Mouse (Mus musculus) stomach, postnatal 0 days (tissue): ENCODE results near the gene Ccna2. TPM values are rescaled to one million over a fixed set of nuclear protein-coding genes. Genes with fewer than 3 reads are reported as not detected.
A peak's percentile ranks its signal among the peaks of the same experiment; 100 is the strongest.

Source experiments
- ATAC-seq: fragments of 200-750 bp; cut with Nextera tagmentation; 2 replicates; pipeline ENCODE4 v1.8.0; 2017; ENCODE audit not compliant: low FRiP score, low TSS enrichment
- DNase-seq: peaks from one replicate; pipeline ENCODE4 v3.0.0-alpha.2; 2016; ENCODE audit warnings: low spot score
- H3K27ac ChIP-seq: fragments of 300-500 bp; sonication (generic); replicated peaks from 2 replicates; pipeline ENCODE4 v1.5.1; 2014; ENCODE audit warnings: mild to moderate bottlenecking, control low read depth
- H3K27me3 ChIP-seq: fragments of 300-500 bp; sonication (generic); 2 replicates; pipeline ENCODE4 v1.6.1; 2014; ENCODE audit warnings: low read length; ENCODE audit not compliant: control insufficient read depth, insufficient read depth
- H3K36me3 ChIP-seq: fragments of 300-500 bp; sonication (generic); 2 replicates; pipeline ENCODE4 v1.6.1; 2014; ENCODE audit warnings: low read length, mixed read lengths; ENCODE audit not compliant: control insufficient read depth, insufficient read depth
- H3K4me1 ChIP-seq: fragments of 300-500 bp; sonication (generic); replicated peaks from 2 replicates; pipeline ENCODE4 v1.6.1; 2014; ENCODE audit warnings: antibody characterized with exemption; ENCODE audit not compliant: control insufficient read depth, insufficient read depth
- H3K4me2 ChIP-seq: fragments of 300-500 bp; sonication (generic); replicated peaks from 2 replicates; pipeline ENCODE4 v1.6.1; 2014; ENCODE audit warnings: low read depth, mild to moderate bottlenecking, control low read depth, moderate library complexity
- H3K4me3 ChIP-seq: fragments of 300-500 bp; sonication (generic); 2 replicates; pipeline ENCODE4 v1.5.1; 2014; ENCODE audit warnings: low read depth, low read length, control low read depth
- H3K9ac ChIP-seq: fragments of 300-500 bp; sonication (generic); 2 replicates; pipeline ENCODE4 v1.6.1; 2014; ENCODE audit warnings: mild to moderate bottlenecking, low read length, control low read depth, mixed read lengths
- H3K9me3 ChIP-seq: fragments of 300-500 bp; sonication (generic); 2 replicates; pipeline ENCODE4 v1.6.1; 2016; ENCODE audit warnings: low read length; ENCODE audit not compliant: control insufficient read depth
- CTCF ChIP-seq: IDR thresholded peaks from 2 replicates; pipeline ENCODE4 v1.5.1; 2016; ENCODE audit warnings: antibody characterized with exemption, low read depth, mild to moderate bottlenecking, moderate library complexity
- EP300 ChIP-seq: optimal IDR thresholded peaks from 2 replicates; pipeline ENCODE3; 2016; ENCODE audit warnings: antibody characterized with exemption
- WGBS: fragments of 180-500 bp; shearing (Covaris S2); extraction: QIAGEN DNeasy Blood & Tissue Kit; methylation state at CpG from one replicate; pipeline ENCODE4 v1.1.7; 2014; 5-methylcytosine and 5-hydroxymethylcytosine counted together
- polyA plus RNA-seq: library from polyadenylated mRNA; unstranded; fragments of >200 nt; fragmentation: Nextera tagmentation; extraction: Ambion mirVana; gene quantifications from 2 replicates; pipeline ENCODE4 v1.2.1, GENCODE M21; 2015

Gene Ccna2
- polyA plus RNA-seq, 1 experiment from 2014 or later, result 40.4 TPM

DNA sequence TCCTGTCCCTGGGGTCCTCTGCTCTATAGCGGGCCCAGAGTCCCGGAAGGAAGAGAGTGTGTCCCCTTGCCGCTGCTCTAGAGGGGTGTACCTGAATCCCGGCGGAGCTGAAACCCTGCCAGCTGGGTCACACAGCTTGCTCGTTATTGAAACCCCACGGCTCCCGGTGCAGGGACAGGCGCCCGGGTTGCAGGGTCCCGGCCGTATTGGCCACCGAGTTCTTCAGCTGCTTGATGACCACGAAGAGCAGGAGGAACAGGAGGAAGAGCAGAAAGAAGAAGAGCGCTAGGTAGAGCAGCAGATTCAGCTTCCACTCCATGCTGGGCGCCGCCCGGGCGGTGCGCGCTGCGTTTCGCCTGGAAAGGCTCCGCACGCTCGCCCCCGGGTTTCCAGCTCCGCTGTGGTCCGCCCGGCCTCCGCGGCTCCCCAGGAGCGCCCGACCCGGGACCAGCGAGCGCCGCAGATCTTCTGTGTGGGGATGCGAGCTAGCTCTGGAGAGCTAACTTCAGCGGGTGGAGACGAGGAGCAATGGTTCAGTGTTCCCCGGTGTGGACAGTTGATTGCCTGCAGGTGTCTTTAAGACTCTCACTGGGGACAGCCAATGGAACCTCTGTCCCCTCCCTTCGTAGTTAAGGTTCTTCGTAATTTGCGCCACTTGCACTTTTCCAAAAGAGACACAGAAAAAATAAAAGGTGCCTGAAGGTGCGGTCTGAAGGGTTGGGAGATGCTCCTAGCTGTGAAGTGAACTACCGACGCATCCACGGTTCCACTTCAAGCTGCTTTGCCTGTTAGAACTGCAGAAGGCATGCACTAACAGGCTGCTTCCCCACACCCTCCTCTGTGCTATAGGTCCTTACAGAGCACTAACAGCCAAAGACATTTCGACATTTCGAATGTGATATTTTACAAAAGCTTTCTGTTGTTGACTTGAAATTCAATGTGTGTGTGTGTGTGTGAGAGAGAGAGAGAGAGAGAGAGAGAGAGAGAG lies 50.6 kb downstream of the Ccna2 start, which contains the start of gene Gm11549:
Gm11549 (minus strand) TSS at position 741 of the 988 bp plus-strand sequence.
- peak within 1 kb of the TSS; percentile 35 for H3K9ac ChIP-seq
- H3K27ac ChIP-seq, result no peak within 1 kb of the TSS
- TF ChIP-seq EP300 (no peak), CTCF (no peak)
- no peaks in the 10 kb centered on the region; the same call in 1 of the 2 replicates for H3K4me1 ChIP-seq
- DNase-seq, result peak; percentile 28
- H3K4me3 ChIP-seq, result peak within 1 kb of the TSS; percentile 48
- peaks cover 2% of the 10 kb centered on the region; the same call in 1 of the 2 replicates for H3K27me3 ChIP-seq
- 1% methylated on average over 51 of the region's 51 CpGs for WGBS
- H3K36me3 ChIP-seq, result no peaks in the 10 kb centered on the region
- H3K9me3 ChIP-seq, result no peaks in the 10 kb centered on the region
- ATAC-seq, result 0 out of 2 replicates have a peak, but pooled peaks have one; percentile 35
- H3K4me2 ChIP-seq, result peak within 1 kb of the TSS; percentile 81

DNA sequence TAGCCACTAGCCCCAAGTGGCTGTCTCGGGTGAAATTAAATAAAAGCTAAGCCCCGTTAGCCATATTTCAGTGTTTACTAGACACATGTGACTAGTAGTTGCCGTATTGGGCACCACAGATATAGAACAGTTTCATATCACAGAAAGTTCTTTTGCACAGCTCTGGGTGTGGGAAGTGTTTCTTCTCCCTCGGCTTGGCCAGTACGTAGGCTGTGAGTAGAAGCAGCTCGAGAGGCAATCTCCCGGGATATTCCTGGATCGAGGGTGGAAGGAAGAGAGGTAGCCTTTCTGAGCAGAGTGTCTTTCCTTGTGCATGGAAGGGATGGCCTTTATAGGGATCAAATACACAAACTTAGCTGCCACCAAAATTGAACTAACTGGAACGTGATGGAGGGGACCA lies 55.8 kb downstream of the Ccna2 start:
- H3K27ac ChIP-seq, result no peak overlapping the region
- H3K4me3 ChIP-seq, result no peak overlapping the region
- H3K27me3 ChIP-seq, result peaks cover 2% of the 10 kb centered on the region; the same call in 1 of the 2 replicates
- no peak for ATAC-seq
- DNase-seq, result no peak
- no peaks in the 10 kb centered on the region for H3K9me3 ChIP-seq
- 90% methylated on average over 9 of the region's 9 CpGs for WGBS
- no peaks in the 10 kb centered on the region; the same call in 1 of the 2 replicates for H3K4me1 ChIP-seq
- no peaks in the 10 kb centered on the region for H3K36me3 ChIP-seq
- H3K4me2 ChIP-seq, result no peak overlapping the region
- no peak overlapping the region for H3K9ac ChIP-seq
- TF ChIP-seq EP300, result no peak

Other genes with a start within 250 kb of the Ccna2 start
- gene Anxa5, start 96.3 kb downstream of the Ccna2 start, polyA plus RNA-seq, result 168 and 186 TPM in 2 replicates
- gene 1810062G17Rik, start 96.2 kb downstream of the Ccna2 start, polyA plus RNA-seq, result 3.0 and 4.0 TPM in 2 replicates
- gene Gm11549, start 50.3 kb downstream of the Ccna2 start, polyA plus RNA-seq, result 0.33 and 0.34 TPM in 2 replicates
- 30.2 and 33.5 TPM in 2 replicates for gene Exosc9, start 19.5 kb downstream of the Ccna2 start, polyA plus RNA-seq
- gene Bbs7, start 41.3 kb upstream of the Ccna2 start, polyA plus RNA-seq, result 5.1 and 5.6 TPM in 2 replicates
- gene Trpc3, start 118.0 kb upstream of the Ccna2 start, polyA plus RNA-seq, result 2.0 and 2.1 TPM in 2 replicates